Mouse (Mus musculus) right cerebral cortex, postnatal 10 days (tissue): ENCODE measurements around the gene Tspo2.
"Not testable (repeated sequence)": the region's sequence is repeated elsewhere in the genome, so short reads cannot be mapped to it uniquely, and the experiment has no call there.

Source experiments
- DNase-seq, 2 experiments: peaks; one replicate each; pipeline ENCODE4 v3.0.0; 2021; ENCODE audit warnings: low spot score in 2 of 2

Gene Tspo2

DNA sequence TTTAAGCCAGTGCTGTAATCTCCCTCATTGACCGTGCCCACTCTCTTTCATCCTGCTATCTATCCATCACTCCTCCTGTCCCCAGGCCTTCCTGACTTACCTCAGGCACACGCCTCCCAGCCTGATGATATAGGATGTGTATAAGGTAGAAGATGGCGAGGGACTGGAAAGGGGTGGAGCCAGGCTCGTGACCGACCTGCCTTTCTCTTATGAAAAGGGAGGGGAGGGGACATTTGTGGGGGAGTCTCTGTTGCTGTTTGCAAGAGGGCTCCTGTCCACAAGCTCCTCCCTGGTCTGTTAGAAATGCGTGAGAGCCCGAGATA, at the start of gene Tspo2:
Gene Tspo2, minus strand, starts transcription at position 170 of the 323 bp plus-strand sequence.
- no peak for DNase-seq

DNA sequence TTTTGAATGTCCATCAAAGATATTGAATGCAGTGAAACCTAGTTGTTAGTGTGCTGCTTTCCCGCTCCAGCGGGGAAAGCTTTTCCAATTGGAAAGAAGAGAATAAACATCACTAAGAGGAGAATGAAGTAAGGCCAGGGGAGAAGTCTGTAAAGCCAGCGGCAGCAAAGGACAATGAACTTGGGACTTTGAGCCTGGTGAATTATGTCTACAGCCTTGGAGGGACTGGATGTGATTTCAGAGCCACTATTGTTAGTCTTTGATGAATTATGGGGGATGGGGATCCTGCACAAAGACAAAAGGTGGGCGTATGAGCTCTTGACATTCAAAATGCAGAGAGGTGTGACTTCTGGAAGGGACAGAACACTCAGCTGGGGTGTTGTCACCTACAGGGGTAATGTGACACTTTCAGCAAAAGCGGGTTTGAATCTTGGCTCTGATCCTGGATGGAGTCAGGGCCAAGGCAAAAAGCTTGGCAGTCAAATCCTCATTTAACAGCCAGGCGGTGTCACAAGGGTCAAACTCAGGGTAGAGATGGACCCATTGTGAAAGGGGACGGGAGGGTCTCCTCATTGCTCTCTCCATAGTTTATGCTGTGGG, 49.6 kb upstream of the Tspo2 start:
- DNase-seq: no peak

DNA sequence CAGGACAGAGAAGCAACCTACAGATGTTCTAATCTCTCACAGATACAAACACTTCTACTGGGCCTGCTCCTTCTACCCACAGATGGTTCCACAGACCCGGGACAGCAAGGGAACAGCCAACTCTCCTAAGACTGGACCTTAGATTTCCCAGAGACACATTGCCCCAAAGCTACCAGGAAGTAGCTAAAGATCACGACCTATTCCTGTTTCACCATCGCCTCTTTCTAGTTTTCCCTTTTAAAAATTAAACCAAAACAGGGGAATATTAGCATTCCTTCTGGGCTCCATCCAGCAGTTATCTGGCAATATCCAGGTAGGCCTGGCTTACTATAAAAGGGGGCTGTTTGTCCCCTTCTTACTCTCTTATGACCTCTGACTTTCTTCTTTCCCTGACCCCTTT, 46.7 kb upstream of the Tspo2 start:
- no peak for DNase-seq

DNA sequence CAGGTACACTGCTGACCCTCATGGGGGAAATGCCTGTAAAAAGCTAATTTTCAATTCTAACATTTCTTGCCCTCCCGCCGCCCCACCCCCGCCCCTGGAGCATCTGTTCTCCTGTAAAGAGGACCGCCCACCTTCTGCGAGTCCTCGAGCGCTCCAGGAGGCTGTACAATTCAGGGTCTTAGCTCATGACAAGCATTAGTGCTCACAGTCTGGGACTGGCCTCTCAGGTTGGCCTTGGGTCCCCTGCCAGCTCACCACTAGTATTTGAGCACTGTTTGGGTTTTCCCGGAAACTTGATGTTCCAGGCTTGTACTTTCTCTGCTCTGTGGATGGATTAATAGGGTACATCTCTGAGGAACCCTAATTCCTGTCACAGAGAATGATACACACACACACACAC, 42.7 kb upstream of the Tspo2 start:
- DNase-seq: no peak

DNA sequence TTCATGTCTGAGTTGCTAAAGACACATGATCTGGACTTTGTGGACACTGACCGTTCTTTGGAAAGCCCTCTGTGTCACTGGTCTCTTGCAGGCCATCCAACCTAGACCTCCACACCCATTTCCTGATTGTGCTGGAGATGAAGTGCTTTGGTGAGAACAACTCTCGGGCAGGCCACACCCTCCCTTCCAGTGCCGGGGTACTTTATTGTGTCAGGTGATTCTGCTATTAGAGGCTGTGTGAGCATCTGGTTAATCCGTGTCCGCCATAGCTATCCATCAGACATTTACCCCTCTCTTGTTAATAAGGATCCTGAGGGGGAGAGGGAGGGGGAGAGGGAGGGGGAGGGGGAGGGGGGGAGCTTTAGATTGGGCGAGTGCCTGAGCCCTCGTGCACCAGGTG, 42.3 kb upstream of the Tspo2 start:
- DNase-seq: no peak

DNA sequence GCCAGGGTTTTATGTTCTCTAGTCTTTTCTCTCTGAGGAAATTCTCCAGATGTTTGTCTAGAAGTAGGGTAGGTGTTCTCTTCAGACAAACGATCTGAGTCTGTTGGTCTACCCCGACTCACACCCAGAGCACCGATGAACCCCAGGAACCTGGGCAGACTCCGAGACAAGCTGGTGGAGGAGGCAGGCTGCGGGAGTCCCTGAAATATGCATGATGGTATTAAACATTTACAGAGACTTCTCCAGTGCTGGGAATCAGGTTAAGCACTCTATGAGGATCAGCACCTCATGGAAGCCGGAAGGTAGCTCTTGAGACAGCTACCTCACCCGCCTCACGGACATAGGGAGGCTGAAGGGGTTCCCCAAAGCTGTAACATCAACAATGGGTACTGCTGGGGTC, 41.3 kb upstream of the Tspo2 start:
- no peak for DNase-seq

DNA sequence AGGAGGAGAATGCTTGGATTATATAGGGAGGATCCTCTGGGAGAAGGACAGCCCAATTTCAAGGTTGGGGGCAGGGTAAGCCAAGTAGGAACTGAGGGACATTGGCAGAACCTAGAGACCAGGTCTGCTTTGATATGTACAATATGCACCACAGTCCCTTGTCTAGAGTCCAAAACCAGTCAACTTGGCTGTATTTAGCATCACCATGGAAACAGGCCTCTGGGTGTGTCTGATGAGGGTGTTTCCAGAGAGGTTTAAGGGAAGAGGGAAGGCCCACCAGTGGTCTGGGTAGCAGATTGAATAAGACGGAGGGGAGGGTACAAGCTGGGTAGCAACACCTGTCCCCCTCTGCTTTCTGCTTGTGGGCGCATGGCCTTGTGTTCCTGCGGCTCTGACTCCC, 38.1 kb upstream of the Tspo2 start:
- DNase-seq: peak in 1 of 2 experiments; percentile 31

DNA sequence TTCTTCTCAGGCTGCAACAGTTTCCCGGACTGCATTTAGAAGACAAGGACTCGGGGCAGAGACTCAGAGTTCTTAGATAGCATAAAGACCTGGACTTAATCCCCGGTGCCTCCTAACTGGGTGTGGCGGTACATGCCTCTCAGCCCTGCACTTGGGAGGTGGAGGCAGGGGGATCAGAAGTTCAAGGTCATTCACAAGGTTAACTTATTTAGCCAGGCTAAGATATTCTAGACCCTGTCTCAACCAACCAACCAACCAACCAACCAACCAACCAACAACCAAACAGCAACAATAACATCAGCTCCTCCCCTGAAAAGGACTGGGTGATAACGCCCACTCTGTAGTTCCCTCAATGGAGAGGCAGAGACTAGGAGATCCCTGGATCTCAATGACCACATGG, 32.9 kb upstream of the Tspo2 start:
- DNase-seq: no peak

DNA sequence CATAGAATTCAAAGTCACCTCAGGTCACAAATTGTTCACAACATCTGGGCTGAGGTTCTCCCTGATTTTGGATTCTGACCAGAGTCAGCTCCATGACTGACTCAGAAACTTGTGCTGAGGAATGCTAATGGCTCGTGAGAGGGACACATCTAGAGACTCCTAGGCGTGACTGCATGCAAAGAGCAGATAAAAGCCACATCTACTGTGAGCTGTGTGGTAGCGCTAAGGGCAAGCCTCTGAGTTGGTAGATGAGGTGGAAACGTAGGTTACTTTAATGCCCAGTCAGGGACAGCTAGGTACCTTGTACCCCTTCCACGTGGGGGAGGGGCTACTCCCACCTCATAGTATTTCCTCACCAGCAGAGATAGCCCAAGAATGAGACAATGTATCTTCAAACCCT, 32.4 kb upstream of the Tspo2 start:
- no peak for DNase-seq

DNA sequence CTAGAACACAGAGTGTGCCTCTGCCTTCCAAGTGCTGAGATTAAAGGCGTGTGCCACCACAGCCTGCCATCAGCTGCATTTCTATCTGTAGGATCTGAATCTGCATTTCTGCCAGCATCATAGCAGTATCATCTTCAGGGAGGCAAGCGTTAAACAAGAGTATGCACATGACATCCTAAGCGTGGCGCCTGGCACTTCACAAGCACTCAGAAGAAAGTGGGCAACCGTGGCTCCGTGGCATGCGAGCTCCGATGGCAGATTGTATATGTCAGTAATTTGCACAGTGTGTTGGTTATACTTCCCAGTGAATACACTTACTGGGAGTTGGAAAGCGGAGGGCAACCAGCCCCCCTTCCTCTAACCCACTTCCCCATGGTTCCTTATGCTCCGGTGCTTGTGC, 28.6 kb upstream of the Tspo2 start:
- peak; percentile 38 to 45 for DNase-seq

DNA sequence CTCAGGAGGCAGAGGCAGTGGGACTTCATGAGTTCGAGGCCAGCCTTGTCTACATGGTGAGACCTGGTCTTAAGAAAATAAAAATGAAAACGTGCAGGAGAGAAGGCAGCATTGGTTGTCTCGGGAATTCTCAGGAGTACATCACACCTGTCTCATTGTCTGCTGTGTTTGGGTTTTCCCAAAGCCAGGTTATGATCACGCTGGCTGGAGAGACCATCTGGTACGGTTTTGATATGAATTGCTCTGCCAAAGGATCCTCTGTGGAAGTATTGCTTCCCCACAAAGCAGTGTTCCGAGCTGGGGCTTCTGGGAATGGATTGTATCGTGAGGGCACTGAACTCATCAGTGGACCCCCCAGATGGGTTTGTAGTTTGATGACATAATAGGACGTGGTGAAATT, 24.1 kb upstream of the Tspo2 start:
- no peak for DNase-seq

DNA sequence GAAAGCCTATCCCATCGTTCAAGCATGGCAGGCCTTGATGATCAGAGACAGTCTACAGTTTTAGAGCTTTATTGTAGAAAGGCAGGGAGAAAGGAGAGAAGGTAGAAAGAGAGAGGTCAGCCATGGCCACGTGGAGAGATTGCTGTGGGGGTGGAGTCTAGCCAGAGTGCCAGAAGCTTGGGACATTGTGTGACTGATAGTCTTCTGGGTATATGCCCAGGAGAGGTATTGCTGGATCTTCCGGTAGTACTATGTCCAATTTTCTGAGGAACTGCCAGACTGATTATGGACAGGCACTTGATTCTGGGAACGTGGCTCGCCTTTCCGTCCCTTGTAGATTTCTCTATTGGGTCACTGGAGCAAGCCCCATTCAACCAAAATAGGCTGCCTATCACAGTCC, 23.0 kb upstream of the Tspo2 start:
- not testable (repeated sequence) for DNase-seq

DNA sequence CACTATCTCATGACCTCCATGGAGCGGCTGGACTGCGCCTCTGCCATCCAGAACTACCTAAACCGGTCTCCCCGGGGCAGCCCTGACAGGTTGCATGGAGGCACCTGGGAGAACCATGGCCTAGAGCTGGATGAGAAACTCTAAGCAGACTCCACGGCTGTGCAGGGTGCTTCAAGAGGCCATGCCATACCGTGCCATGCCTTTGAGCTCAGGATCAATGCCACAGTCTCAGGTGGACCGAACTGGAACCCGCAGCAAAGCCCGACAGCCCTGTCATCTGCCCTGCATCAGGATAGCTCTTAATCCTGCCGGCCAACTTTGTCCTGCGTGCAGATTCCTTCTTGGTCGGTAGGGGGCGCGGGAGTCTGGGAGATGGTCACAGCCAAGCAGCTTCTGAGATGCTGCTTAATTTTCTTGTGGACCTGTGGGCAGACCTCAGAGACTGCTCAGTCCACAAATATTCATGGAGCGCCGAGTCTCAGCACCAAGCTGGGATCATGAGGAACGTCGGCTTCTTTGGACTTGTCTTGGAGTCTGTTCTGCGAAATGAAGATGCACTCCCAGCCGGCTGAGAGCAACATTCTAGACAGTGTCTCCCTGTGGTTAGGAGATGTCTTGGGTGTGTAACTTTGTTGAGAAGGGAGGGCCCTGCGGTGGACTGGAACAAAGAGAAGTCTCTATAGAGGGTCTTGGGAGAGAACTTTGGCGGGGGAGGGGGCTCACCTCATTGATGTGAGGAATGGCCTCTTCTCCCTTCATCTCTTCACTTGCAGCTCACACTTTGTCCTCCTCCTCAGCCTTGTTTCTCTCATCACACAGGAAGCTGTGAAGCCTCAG, 16.3 kb upstream of the Tspo2 start:
- DNase-seq: peak; percentile 83 to 92

DNA sequence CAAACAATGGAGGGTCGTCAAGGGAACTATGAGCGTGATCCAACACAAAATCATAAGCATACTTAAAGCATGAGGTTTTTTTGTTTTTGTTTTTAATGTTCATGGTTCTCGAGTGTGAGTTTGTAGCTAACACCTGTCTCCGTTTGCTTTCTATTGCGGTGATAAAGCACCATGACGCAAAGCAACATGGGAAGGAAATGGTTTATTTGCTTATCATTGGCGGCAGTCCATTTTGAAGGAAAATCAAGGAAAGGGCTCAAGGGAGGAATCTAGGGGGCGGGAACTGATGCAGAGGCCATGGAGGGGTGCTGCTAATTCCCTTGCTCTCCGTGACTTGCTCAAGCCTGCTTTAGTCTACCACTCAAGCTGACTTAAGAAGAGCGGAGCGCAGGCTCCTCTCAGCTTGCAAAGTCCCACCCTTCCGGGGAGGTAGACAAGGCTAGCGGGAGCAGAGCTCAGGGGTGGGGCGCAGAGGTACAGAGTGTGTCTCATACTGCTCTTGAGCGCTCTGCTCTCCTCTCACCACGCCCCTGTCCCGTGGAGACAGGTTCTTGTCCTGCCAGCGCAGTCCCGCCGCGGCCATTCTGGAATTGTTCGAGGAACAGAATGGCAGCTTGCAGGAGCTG, 15.6 kb upstream of the Tspo2 start:
- DNase-seq: no peak

DNA sequence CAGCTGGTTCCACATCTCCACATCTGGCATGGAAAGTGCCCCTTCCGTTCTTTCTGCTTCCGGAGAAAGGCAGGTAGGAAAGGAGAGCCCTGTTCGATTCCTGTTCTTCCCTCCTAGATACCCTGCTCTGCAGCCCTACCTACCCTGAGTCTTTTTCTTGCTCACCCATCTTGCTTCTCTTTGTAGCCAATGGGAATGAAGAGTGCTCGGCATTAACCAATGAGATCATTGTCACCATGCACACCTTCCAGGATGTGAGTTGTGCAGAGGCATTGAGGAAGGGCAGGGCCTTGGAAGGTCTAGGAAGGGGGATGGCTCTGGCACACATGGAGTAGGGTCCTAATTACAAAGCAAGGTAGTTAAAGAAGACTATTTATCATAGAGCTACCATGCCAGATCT, 12.1 kb upstream of the Tspo2 start:
- DNase-seq: no peak

DNA sequence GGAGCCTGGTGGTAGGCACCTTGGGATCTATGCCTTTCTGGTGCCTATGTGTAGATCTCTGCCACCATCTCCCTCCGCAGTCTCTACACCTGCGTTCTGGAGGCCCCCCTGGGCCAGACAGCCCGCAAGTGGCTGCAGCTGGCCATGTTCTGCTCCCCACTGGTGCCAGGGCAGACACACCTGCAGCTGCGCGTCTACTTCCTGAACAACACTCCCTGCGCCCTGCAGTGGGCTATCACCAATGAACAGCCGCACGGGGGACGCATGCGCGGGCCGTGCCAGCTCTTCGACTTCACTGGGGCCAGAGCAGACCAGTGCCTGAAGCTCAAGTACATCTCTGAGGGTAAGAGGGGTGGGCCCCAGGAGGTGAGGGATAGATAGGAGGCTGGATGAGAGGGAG, 10.8 kb upstream of the Tspo2 start:
- DNase-seq: no peak

DNA sequence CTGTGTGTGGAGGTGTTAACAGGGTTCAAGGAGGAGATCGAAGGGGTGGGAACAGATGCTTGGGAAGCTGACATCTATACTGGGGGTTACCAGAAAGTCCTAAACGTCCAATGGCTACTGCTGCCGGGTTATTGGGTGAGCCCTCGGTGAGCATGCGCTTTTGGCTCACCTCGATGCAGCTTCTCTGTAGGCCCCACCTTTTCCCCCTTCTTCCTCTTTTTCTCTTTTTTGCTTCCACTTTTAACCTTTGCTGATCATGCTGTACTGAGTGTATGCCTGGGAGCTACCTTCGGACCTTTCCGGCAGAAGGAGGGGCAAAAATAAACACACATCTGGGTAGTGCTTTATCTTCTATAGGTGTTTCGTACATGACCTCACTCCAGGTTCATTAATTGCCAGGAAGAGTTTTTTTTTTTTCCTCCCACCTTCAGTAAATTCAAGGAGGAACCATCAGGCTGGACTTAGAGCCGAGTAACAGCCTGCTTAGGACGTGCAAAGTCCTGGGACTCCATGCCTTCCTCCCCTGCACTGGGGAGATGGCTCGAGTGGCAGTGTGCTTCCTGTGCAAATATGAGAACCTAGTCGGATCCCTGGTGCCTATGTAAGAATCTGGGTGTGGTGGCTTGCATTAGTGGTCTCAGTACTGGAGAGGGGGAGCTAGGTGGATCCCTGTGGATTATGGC, 6.8 kb upstream of the Tspo2 start:
- no peak for DNase-seq

DNA sequence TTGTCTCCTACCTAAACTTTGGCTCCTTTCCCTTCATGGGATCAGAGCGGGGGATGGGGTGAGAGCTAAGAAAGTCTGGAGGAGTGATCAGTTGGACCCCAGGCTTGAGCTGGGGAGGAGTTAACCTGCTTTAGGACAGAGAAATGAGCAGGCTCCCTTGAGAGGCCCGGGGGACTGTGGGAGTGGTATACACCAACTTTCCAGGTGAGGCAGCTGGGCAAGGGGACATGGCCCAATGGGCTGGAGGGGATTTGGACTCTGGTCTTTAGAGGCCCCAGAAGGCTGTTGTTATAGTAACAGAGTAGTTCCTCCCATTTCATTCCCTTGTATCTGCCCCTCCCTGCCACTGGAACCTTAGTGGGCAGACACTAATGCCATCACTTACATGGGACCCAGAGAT, 4.6 kb upstream of the Tspo2 start:
- no peak for DNase-seq

DNA sequence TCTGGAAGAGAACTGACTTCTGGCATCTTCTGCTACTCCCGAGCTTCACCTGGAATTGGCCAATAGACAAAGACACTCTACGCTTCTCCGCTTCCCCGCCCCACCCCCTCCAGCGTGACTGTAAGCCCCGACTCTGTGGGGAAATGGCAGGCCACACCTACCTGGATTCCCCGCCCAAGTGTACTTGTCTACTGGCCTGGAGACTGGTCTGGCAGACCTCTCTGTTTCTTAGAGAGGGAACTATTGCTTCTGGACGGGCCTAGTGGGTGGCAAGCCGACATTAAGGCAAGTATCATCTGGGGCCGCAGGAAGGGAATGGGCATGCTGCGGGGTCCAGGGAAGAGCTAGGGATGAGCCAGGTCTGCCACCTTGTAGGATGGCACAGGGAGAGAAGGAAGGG, 3.4 kb upstream of the Tspo2 start, which contains the start of gene Unc5cl:
Gene Unc5cl, plus strand, starts transcription at position 214 of the 400 bp plus-strand sequence.
- DNase-seq: no peak

DNA sequence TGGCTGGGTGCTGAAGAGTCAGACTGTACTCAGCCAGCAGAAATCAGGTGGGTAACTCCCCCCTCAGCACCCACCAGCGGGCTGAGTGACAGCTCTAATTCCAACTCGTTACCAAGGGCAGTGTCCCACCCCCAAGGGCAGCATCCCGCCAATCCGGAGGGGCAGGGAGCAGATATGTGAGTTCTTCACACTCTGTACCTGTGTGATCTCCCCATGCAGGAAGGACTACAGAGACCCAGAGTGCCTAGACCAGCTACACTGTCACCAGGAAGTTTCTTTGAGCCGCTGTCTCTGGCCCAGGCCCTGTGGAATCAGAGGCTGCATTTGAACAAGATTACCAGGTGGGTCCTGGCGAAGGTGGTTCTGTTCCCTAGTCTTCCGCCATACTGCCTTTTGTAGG, 2.9 kb upstream of the Tspo2 start:
- DNase-seq: no peak

DNA sequence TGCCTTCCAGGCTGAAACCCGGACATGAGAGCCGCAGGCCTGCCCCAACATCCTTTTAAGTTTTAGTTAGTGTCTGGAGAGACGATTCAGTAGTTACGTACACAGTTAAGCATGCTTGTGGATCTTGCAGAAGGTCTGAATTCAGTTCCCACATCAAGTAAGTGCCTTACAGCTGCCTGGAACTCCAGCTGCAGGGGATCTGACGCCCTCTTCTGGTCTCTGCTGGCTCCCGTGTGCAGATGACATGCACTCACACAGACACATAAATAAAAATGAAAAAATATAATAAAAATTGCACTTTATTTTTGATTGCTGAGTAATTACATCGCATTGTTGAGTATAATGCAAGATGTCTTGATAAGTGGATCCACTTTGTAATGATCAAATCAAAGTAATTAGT, 2.2 kb upstream of the Tspo2 start:
- DNase-seq: no peak

DNA sequence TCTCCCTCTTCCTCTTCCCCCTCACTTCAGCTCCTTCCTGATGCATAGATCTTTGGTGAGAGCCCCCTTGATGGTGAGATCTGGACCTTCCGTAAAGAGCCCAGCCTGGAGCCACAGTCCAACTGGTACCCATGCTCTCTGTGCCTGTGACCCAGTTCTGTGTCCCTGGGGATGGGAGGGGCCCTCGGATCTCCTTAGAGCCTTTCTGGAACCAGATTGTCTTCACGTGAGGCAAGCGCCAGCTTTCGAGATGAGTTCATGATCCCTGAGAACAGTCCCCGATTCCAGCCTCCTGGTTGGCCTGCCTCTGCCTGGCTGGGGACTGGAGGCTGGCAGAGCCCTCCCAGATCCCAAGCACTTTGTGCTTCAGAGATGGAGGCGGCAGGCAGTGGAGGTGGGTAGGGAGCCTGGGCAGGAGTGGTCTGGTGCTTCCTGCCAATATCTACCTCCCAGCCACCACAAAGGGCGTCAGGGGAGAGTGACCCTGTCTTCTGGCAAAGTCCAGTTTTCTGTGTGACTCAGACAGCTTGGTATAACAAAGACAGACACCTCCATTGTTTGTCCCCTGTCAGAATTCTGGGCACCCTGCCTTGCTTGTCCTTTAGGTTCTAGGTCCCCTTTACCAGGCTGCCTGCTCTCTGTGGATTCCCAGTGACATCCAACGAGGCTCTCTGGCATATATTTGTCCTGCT, 577 bp upstream of the Tspo2 start:
- no peak for DNase-seq
